Mouse (Mus musculus): ENCODE measurements around the gene Rabl3. TPM values are rescaled to one million over a fixed set of nuclear protein-coding genes. Genes with fewer than 3 reads are reported as not detected.

The Rabl3 gene
- 30.4 and 33.5 TPM in 2 replicates for polyA plus RNA-seq (2016; fragmentation: Nextera tagmentation; extraction: Ambion mirVana)

GRCm38 (mm10) chr16:37539611-37540580 is at the start of gene Rabl3, which contains the start of gene Gtf2e1:
Gene Rabl3, plus strand, starts transcription at chr16:37539885.
Gene Gtf2e1, minus strand, starts transcription at chr16:37539789.
- peak within 1 kb of the TSS; percentile 71 for H3K4me2 ChIP-seq (replicated peaks)
- peaks cover 11% of the 10 kb centered on the region; the same call in 1 of the 2 replicates for H3K4me1 ChIP-seq
- peak within 1 kb of the TSS; percentile 84 for H3K9ac ChIP-seq
- peaks cover 12% of the 10 kb centered on the region for H3K36me3 ChIP-seq
- WGBS = 2% methylated on average over 41 of the region's 41 CpGs
- H3K27ac ChIP-seq = peak within 1 kb of the TSS; percentile 75
- no peaks in the 10 kb centered on the region for H3K27me3 ChIP-seq
- H3K9me3 ChIP-seq = no peaks in the 10 kb centered on the region
- ATAC-seq (ENCODE audit: insufficient number of reproducible peaks, insufficient read depth, low FRiP score, low TSS enrichment) = peak; percentile 98
- peak within 1 kb of the TSS; percentile 88 for H3K4me3 ChIP-seq

DNA sequence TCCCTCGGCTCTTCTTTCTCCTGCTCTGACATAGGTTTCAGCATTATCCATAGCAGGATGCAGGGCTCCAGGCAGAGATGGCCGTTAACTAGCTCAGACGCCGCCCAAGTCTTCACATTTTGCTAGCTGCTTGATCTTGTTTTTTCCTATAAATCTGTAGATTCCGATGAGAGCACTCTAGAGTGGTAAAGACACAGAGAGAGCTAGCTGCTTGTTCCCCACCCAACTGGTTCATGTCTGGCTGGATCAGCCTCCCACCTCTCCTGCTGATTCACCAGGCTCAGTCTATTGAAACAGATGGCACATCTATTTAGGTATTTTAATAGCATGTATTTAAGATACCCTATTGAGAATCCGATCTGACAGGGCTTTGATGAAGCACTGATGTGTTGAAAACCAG is 44.7 kb upstream of the Rabl3 start:
- H3K9ac ChIP-seq = no peak overlapping the region
- 89% methylated on average over 6 of the region's 6 CpGs for WGBS
- no peak for ATAC-seq (ENCODE audit: insufficient number of reproducible peaks, insufficient read depth, low FRiP score, low TSS enrichment)

GRCm38 (mm10) chr16:37498581-37498980 is 41.1 kb upstream of the Rabl3 start:
- H3K27ac ChIP-seq = no peak overlapping the region
- H3K9ac ChIP-seq = no peak overlapping the region
- 70% methylated on average over 9 of the region's 9 CpGs for WGBS
- H3K4me1 ChIP-seq = no peaks in the 10 kb centered on the region
- H3K9me3 ChIP-seq = no peaks in the 10 kb centered on the region
- H3K27me3 ChIP-seq = no peaks in the 10 kb centered on the region
- H3K4me3 ChIP-seq = no peak overlapping the region
- ATAC-seq (ENCODE audit: insufficient number of reproducible peaks, insufficient read depth, low FRiP score, low TSS enrichment) = no peak
- H3K4me2 ChIP-seq (replicated peaks) = no peak overlapping the region
- no peaks in the 10 kb centered on the region for H3K36me3 ChIP-seq

More for the DNA sequence above, 44.7 kb upstream of the Rabl3 start:
- no peak overlapping the region for H3K4me2 ChIP-seq (replicated peaks)
- no peak overlapping the region for H3K4me3 ChIP-seq
- H3K27me3 ChIP-seq = no peaks in the 10 kb centered on the region
- H3K4me1 ChIP-seq = no peaks in the 10 kb centered on the region
- no peaks in the 10 kb centered on the region for H3K9me3 ChIP-seq
- no peak overlapping the region for H3K27ac ChIP-seq
- H3K36me3 ChIP-seq = no peaks in the 10 kb centered on the region

DNA sequence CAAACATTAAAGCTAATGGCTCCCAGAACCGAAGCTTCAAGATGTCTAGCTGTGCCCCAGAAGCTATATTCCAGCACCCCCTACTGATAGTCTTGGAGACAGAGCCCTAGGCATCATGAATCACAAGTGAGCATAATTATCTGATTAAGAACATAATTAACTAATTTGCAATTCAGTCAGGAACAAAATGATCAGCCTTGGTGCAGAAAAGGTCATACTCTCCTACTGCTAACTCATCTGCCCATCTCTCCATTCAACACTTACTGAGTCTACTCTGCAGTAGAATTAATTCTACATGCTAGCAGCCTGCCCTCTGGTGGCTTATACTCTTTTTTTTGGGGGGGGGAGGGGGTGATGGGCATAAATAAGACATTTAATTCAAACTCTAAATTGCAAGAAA is 35.2 kb upstream of the Rabl3 start:
- H3K4me1 ChIP-seq = no peaks in the 10 kb centered on the region
- no peak overlapping the region for H3K27ac ChIP-seq
- H3K9ac ChIP-seq = no peak overlapping the region
- no peaks in the 10 kb centered on the region for H3K9me3 ChIP-seq
- no peaks in the 10 kb centered on the region for H3K36me3 ChIP-seq
- no peaks in the 10 kb centered on the region for H3K27me3 ChIP-seq
- 59% methylated on average over 1 of the region's 1 CpGs for WGBS
- H3K4me3 ChIP-seq = no peak overlapping the region
- no peak overlapping the region for H3K4me2 ChIP-seq (replicated peaks)
- no peak for ATAC-seq (ENCODE audit: insufficient number of reproducible peaks, insufficient read depth, low FRiP score, low TSS enrichment)

GRCm38 (mm10) chr16:37506751-37507150 is 32.9 kb upstream of the Rabl3 start:
- H3K36me3 ChIP-seq = peaks cover 15% of the 10 kb centered on the region
- 92% methylated on average over 9 of the region's 9 CpGs for WGBS

DNA sequence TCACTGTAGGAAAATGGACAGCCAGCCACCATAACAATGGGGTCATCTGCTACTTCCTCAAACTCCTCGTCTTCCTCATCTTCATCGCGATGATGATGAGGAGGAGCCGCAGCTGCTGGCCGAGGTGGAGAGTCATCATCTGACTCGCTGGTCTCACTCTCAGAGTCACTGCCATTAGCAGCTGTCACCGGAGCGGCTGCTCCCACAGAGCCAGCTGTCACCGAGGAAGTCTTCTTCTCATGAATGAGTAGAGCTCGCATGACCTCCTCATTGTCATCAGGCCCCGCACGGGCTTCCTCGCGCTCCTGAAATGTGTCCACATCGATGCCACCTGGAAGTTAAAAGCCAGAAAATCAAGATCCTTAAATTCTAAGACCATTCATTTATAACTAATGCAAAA is 28.2 kb upstream of the Rabl3 start:
- Histone ChIP-seq H3K4me1 (no peaks in the 10 kb centered on the region), H3K27me3 (no peaks in the 10 kb centered on the region), H3K9me3 (no peaks in the 10 kb centered on the region), H3K4me3 (no peak overlapping the region), H3K27ac (no peak overlapping the region), H3K4me2 (replicated peaks) (no peak overlapping the region), H3K9ac (no peak overlapping the region), H3K36me3 (peaks cover 38% of the 10 kb centered on the region)
- WGBS = 96% methylated on average over 15 of the region's 15 CpGs
- ATAC-seq (ENCODE audit: insufficient number of reproducible peaks, insufficient read depth, low FRiP score, low TSS enrichment) = no peak

More at GRCm38 (mm10) chr16:37506751-37507150, 32.9 kb upstream of the Rabl3 start:
- no peak for ATAC-seq (ENCODE audit: insufficient number of reproducible peaks, insufficient read depth, low FRiP score, low TSS enrichment)
- Histone ChIP-seq H3K4me2 (replicated peaks) (no peak overlapping the region), H3K27ac (no peak overlapping the region), H3K4me3 (no peak overlapping the region), H3K27me3 (no peaks in the 10 kb centered on the region), H3K9me3 (no peaks in the 10 kb centered on the region), H3K9ac (no peak overlapping the region), H3K4me1 (no peaks in the 10 kb centered on the region)

DNA sequence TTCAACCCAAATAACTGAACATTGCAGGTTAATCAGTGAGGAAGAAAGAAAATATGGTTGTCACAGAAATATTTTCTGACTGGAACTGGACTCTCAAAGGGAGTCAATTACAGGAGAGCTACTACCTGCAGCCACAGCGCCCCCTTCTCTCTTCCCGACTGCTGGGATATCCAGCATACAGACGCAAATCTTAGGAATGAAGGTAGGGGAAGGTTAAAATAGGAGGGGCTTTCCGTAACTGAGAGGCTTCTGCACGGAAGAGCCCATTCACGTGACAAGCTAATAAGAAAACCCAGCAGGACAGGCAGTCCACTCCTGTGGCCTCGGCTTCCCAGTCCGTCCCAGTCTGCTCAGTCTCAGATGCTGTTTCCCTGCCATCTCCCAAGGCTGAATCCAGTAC is 25.0 kb upstream of the Rabl3 start:
- Histone ChIP-seq H3K4me2 (replicated peaks) (no peak overlapping the region), H3K27ac (no peak overlapping the region), H3K9me3 (no peaks in the 10 kb centered on the region), H3K4me1 (no peaks in the 10 kb centered on the region), H3K4me3 (no peak overlapping the region), H3K36me3 (peaks cover 45% of the 10 kb centered on the region), H3K27me3 (no peaks in the 10 kb centered on the region), H3K9ac (no peak overlapping the region)
- no peak for ATAC-seq (ENCODE audit: insufficient number of reproducible peaks, insufficient read depth, low FRiP score, low TSS enrichment)
- 84% methylated on average over 8 of the region's 8 CpGs for WGBS

GRCm38 (mm10) chr16:37516376-37516993 is 23.2 kb upstream of the Rabl3 start:
- Histone ChIP-seq H3K4me3 (no peak overlapping the region), H3K9me3 (no peaks in the 10 kb centered on the region), H3K27ac (no peak overlapping the region), H3K27me3 (no peaks in the 10 kb centered on the region), H3K4me2 (replicated peaks) (no peak overlapping the region), H3K9ac (no peak overlapping the region), H3K4me1 (no peaks in the 10 kb centered on the region), H3K36me3 (peaks cover 49% of the 10 kb centered on the region)
- WGBS = 88% methylated on average over 6 of the region's 6 CpGs
- ATAC-seq (ENCODE audit: insufficient number of reproducible peaks, insufficient read depth, low FRiP score, low TSS enrichment) = no peak

DNA sequence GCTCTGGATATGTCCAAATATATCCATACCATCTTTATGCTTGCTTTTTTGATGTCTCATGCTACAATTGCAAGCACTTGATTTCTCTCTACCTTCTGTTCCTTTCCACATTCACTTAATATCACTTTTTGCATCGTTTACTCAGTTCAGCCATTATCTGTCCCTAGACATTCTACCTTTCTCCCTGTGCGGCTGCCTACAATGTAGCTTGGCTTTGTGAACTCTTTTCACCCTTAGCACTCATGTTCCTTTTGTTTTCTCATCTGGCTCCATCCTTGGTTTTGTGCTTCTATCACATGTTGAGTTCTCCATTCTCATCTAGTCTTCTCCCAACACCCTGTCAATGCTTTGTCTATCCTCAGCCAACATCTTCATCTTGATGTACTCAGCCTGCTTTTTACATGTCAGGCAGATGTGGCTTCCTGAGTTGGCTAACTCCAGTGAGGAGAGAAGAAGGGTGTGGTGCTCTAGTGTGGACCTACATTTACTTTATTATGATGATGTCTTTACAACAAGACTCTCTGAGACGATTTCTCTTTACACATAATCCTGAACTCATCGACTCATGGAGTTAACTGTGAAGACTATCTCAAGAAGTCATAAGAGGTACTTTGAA is 22.0 kb upstream of the Rabl3 start:
- H3K27me3 ChIP-seq = no peaks in the 10 kb centered on the region
- WGBS = 93% methylated on average over 4 of the region's 4 CpGs
- peaks cover 58% of the 10 kb centered on the region for H3K36me3 ChIP-seq
- H3K27ac ChIP-seq = no peak overlapping the region
- no peaks in the 10 kb centered on the region for H3K4me1 ChIP-seq
- H3K9me3 ChIP-seq = no peaks in the 10 kb centered on the region
- no peak overlapping the region for H3K4me3 ChIP-seq
- no peak overlapping the region for H3K4me2 ChIP-seq (replicated peaks)
- no peak overlapping the region for H3K9ac ChIP-seq
- no peak for ATAC-seq (ENCODE audit: insufficient number of reproducible peaks, insufficient read depth, low FRiP score, low TSS enrichment)

GRCm38 (mm10) chr16:37518662-37519061 is 21.0 kb upstream of the Rabl3 start:
- H3K27ac ChIP-seq = no peak overlapping the region
- 89% methylated on average over 2 of the region's 2 CpGs for WGBS

DNA sequence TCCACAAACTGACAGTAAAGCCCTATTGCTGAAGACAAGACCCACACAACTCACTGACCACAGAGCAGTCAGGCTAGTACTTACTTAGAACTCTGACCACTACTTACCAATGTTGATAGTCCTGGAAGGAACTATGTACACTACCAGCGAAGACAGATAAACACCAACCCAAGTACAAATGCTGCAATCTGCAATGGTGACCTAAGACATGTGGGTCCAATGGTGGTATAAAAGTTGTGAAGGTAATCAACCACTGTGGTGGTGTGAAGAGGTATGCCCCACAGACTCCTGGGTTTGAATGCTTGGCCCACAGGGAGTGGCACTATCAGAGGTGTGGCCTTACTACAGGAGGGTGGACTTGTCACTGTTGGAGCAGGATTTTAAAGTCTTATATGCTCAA is 20.0 kb upstream of the Rabl3 start:
- Histone ChIP-seq H3K27me3 (no peaks in the 10 kb centered on the region), H3K27ac (no peak overlapping the region), H3K4me2 (replicated peaks) (no peak overlapping the region), H3K4me1 (no peaks in the 10 kb centered on the region), H3K36me3 (peaks cover 58% of the 10 kb centered on the region), H3K9ac (no peak overlapping the region), H3K4me3 (no peak overlapping the region), H3K9me3 (peaks cover 4% of the 10 kb centered on the region; the same call in 1 of the 2 replicates)
- ATAC-seq (ENCODE audit: insufficient number of reproducible peaks, insufficient read depth, low FRiP score, low TSS enrichment) = no peak
- 100% methylated on average over 1 of the region's 1 CpGs for WGBS

More at GRCm38 (mm10) chr16:37518662-37519061, 21.0 kb upstream of the Rabl3 start:
- Histone ChIP-seq H3K9me3 (peaks cover 3% of the 10 kb centered on the region; the same call in 1 of the 2 replicates), H3K4me2 (replicated peaks) (no peak overlapping the region), H3K4me1 (no peaks in the 10 kb centered on the region), H3K27me3 (no peaks in the 10 kb centered on the region), H3K9ac (no peak overlapping the region), H3K36me3 (peaks cover 60% of the 10 kb centered on the region), H3K4me3 (no peak overlapping the region)
- ATAC-seq (ENCODE audit: insufficient number of reproducible peaks, insufficient read depth, low FRiP score, low TSS enrichment) = no peak

Data from embryonic facial prominence, embryonic 12.5 days (tissue).